Mouse (Mus musculus): Measurements from ENCODE around the gene Ms4a18. TPM values are rescaled to one million over a fixed set of nuclear protein-coding genes. Genes with fewer than 3 reads are reported as not detected.

The Ms4a18 gene
- polyA plus RNA-seq, 1 experiment from 2014 or later: not detected

DNA sequence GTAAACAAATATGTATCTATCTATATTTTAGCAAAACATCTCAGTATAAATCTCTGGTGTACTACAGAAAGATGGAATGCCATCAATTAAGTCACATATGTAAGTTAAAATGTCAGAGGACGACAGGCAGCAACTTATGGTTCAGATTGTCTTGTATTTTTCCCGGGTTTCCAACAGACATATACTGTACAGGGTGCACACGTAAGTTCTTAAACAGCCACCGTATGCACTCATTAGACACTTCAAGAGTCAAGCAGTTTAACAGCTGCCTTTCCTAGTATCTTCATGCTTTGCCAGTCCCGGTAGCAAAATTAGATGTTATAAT, 26.8 kb upstream of the Ms4a18 start:
- no peak overlapping the region for H3K27ac ChIP-seq
- no peaks in the 10 kb centered on the region for H3K4me1 ChIP-seq
- no peaks in the 10 kb centered on the region for H3K9me3 ChIP-seq
- ATAC-seq (ENCODE audit: borderline replicate concordance, extremely low read depth, low FRiP score, low TSS enrichment): peak; percentile 72; the same call in 1 of the 2 replicates
- 7% methylated on average over 5 of the region's 5 CpGs for WGBS
- peak overlapping the region; percentile 32; the same call in 1 of the 2 replicates for H3K9ac ChIP-seq
- peak overlapping the region; percentile 38 for H3K4me3 ChIP-seq
- H3K36me3 ChIP-seq: no peaks in the 10 kb centered on the region
- H3K27me3 ChIP-seq: no peaks in the 10 kb centered on the region
- peak overlapping the region; percentile 63 for H3K4me2 ChIP-seq

DNA sequence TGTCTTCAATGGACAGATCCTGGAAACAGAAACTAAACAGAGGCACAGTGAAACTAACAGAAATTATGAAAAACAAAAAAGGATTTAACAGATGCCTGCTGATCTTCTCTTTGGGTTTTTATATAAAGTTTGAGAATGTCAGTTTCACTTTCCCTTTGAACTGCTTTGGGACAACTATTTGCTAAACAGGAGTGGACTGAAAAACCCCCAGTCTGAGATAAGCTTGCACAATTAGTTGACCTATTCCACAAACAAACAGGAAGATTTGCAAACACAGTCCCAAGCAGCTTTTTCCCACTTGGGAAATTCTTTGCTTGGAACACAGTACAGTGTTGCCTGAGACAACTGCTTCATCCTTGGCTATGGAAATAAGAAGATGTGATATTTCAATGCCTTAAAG, 19.7 kb upstream of the Ms4a18 start:
- Histone ChIP-seq H3K9me3 (no peaks in the 10 kb centered on the region), H3K9ac (no peak overlapping the region), H3K4me1 (no peaks in the 10 kb centered on the region), H3K4me2 (no peak overlapping the region), H3K27ac (no peak overlapping the region), H3K27me3 (no peaks in the 10 kb centered on the region), H3K36me3 (no peaks in the 10 kb centered on the region), H3K4me3 (no peak overlapping the region)
- ATAC-seq (ENCODE audit: borderline replicate concordance, extremely low read depth, low FRiP score, low TSS enrichment): no peak

DNA sequence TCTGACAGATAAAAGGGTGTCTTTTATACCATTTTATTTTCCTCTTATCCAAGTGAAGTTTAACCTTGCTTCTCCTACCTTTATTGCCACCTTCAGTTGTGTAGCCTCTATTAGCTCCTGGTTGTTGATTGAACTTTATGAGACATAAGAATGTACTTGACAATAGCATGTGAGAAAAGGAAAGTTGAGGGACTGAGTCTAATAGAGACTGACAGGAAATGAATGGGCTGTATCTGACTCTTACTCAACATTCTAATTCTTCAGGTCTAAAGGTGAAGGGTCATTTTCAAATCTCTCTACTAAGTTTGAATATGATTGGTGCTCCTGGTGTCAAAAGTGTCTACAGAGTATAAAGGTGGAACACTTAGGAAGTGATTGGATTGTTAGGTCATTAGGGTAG, 4.6 kb upstream of the Ms4a18 start:
- no peak overlapping the region for H3K27ac ChIP-seq
- no peak overlapping the region for H3K9ac ChIP-seq
- H3K4me2 ChIP-seq: no peak overlapping the region
- H3K27me3 ChIP-seq: no peaks in the 10 kb centered on the region
- ATAC-seq (ENCODE audit: borderline replicate concordance, extremely low read depth, low FRiP score, low TSS enrichment): no peak
- H3K4me1 ChIP-seq: no peaks in the 10 kb centered on the region
- no peaks in the 10 kb centered on the region for H3K36me3 ChIP-seq
- H3K9me3 ChIP-seq: no peaks in the 10 kb centered on the region
- H3K4me3 ChIP-seq: no peak overlapping the region

DNA sequence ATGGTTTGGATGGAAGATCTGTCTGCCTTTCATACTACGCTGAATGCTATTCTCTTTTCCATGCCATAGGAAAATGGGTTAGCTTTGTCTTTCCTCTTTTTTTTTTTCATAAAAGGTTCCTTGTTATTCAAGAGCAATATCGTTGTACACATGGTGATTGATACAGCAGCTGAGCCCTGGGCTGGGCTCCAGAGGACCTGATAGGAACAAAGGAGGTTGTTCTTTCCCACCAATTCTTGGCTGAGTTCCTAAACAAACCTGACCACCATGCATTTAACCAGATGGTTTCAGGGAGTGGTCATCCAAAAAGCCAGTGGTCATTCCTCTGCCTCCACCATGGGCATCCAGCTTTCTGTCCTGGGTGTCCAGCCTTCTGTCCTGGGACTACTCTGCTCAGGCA, 580 bp downstream of the Ms4a18 start:
- no peak overlapping the region for H3K9ac ChIP-seq
- ATAC-seq (ENCODE audit: borderline replicate concordance, extremely low read depth, low FRiP score, low TSS enrichment): no peak
- H3K36me3 ChIP-seq: no peaks in the 10 kb centered on the region
- no peaks in the 10 kb centered on the region for H3K4me1 ChIP-seq
- H3K27ac ChIP-seq: no peak overlapping the region
- H3K4me3 ChIP-seq: no peak overlapping the region
- H3K4me2 ChIP-seq: no peak overlapping the region
- no peaks in the 10 kb centered on the region for H3K27me3 ChIP-seq
- no peaks in the 10 kb centered on the region for H3K9me3 ChIP-seq
- WGBS: 73% methylated on average over 2 of the region's 2 CpGs

- Histone ChIP-seq H3K36me3 (no peaks in the 10 kb centered on the region), H3K4me3 (no peak overlapping the region), H3K4me2 (no peak overlapping the region), H3K9ac (no peak overlapping the region), H3K27ac (no peak overlapping the region), H3K4me1 (no peaks in the 10 kb centered on the region), H3K27me3 (no peaks in the 10 kb centered on the region), H3K9me3 (no peaks in the 10 kb centered on the region)
- no peak for ATAC-seq (ENCODE audit: borderline replicate concordance, extremely low read depth, low FRiP score, low TSS enrichment)
- WGBS: 84% methylated on average over 1 of the region's 1 CpGs
Measured at GRCm38 (mm10) chr19:11015998-11016397, 1.8 kb downstream of the Ms4a18 start.

DNA sequence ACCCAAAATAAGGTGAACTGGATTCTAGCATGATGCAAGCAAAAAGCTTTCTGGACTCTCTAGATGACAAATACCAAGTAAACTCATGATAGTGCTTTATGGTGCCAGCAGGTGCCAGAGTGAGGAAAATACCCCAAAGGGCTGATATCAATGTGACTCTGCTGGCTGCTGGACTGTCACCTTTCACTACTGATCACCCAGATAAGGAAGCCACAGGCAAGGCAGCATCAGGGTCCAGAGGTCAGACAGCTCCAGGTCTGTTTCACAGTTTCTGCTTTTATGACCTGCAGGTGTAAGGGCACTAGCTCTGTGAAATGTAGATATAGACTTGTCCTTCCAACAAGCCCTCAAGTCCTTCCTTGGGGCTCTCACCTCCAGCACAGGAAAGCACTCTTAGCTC, 2.4 kb downstream of the Ms4a18 start:
- Histone ChIP-seq H3K4me1 (no peaks in the 10 kb centered on the region), H3K9ac (no peak overlapping the region), H3K36me3 (no peaks in the 10 kb centered on the region), H3K4me2 (no peak overlapping the region), H3K27ac (no peak overlapping the region), H3K27me3 (no peaks in the 10 kb centered on the region), H3K4me3 (no peak overlapping the region), H3K9me3 (no peaks in the 10 kb centered on the region)
- ATAC-seq (ENCODE audit: borderline replicate concordance, extremely low read depth, low FRiP score, low TSS enrichment): no peak

DNA sequence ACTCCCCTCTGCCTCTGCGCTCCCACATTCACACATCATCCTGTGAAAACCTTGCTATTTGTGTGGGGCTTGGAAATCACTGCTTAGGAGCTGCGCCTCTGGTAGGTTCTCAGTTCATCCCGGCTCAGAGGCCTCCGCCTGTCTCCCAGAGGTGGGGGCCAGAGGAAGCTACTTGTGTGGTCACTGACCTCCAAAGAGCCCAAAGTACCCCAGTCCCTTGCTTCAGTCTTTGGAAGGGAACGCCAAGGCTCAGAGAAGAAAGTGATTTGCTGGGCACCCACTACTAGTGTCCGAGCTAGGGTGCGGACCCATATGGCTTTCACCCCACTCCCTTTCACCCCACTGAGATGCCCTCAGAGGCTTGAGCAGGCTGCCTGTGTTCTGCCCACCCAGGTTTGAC, 24.7 kb downstream of the Ms4a18 start, which contains the start of gene Ms4a15:
TSS of gene Ms4a15 (minus strand) at position 101 of the 400 bp plus-strand sequence.
- no peak for ATAC-seq (ENCODE audit: borderline replicate concordance, extremely low read depth, low FRiP score, low TSS enrichment)
- H3K4me2 ChIP-seq: no peak within 1 kb of the TSS
- H3K9me3 ChIP-seq: no peaks in the 10 kb centered on the region
- WGBS: 79% methylated on average over 7 of the region's 7 CpGs
- H3K4me1 ChIP-seq: no peaks in the 10 kb centered on the region
- no peak within 1 kb of the TSS for H3K9ac ChIP-seq
- H3K27me3 ChIP-seq: no peaks in the 10 kb centered on the region
- no peak within 1 kb of the TSS for H3K27ac ChIP-seq
- H3K4me3 ChIP-seq: no peak within 1 kb of the TSS
- no peaks in the 10 kb centered on the region for H3K36me3 ChIP-seq

DNA sequence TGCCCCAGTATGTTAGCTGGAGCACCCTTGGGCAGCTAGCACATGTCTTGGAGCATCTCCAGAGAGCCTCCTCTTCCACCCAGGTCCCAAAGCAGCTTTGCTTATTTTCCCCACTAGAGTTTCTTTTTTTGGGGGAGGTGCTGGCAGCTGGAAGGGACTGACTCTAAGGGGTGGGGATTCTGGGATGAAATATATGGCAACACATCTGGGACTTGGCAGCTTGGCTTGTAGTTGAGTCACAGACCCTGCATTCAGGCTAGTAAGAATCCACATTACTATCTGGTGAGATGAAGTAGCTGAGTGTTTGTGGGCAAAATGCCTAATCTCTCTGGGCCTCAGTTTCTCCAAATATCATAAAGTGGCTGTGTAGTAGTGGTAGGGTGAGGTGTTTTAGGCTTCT, 25.9 kb downstream of the Ms4a18 start:
- Histone ChIP-seq H3K27me3 (no peaks in the 10 kb centered on the region), H3K4me2 (no peak overlapping the region), H3K27ac (no peak overlapping the region), H3K36me3 (no peaks in the 10 kb centered on the region), H3K9me3 (no peaks in the 10 kb centered on the region), H3K9ac (no peak overlapping the region), H3K4me3 (no peak overlapping the region), H3K4me1 (no peaks in the 10 kb centered on the region)
- no peak; the same call in 1 of the 2 replicates for ATAC-seq (ENCODE audit: borderline replicate concordance, extremely low read depth, low FRiP score, low TSS enrichment)

DNA sequence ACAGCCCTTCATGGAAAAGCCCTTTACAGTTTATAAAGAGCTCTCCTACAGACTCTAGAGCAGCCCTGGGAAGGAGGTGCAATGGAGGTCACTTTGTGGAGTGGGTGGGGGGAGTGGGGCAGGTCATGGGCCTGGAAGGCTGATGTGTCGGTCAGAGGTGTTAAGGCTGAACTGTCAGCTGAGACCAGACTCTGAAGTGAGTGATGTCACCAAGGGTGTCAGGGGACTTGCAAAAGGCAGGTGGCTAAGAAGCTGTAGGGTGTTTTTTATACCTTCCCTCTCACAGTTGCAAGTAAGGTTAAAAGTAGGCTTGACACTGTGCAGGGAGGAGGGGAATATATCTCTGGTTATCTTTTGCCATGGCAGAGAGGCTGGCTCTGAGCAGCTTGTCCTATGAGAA, 27.1 kb downstream of the Ms4a18 start:
- Histone ChIP-seq H3K27ac (no peak overlapping the region), H3K36me3 (no peaks in the 10 kb centered on the region), H3K4me2 (no peak overlapping the region), H3K9ac (no peak overlapping the region), H3K4me3 (no peak overlapping the region), H3K27me3 (no peaks in the 10 kb centered on the region), H3K4me1 (no peaks in the 10 kb centered on the region), H3K9me3 (no peaks in the 10 kb centered on the region)
- WGBS: 13% methylated on average over 1 of the region's 1 CpGs
- ATAC-seq (ENCODE audit: borderline replicate concordance, extremely low read depth, low FRiP score, low TSS enrichment): no peak

DNA sequence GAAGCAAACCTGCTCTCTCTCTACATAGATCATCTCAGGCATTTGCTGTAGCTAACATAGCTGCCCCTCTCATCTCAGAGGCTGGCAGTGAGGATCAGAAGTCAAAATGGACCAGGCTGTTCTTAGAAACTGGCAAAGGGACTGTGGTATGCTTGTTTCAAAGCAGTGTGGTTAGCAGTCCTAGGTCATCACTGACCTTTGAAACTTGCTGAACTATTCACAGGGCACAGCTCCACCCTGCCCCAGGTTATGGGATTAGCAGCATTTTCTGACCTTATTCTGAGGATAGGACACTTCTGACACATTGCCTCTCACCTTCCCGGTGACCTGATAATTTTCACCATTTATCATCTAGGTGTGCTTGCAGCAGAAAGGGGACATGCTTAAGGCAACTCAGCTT, 29.3 kb downstream of the Ms4a18 start:
- Histone ChIP-seq H3K9me3 (no peaks in the 10 kb centered on the region), H3K4me2 (no peak overlapping the region), H3K27ac (no peak overlapping the region), H3K4me3 (no peak overlapping the region), H3K9ac (no peak overlapping the region), H3K36me3 (no peaks in the 10 kb centered on the region), H3K27me3 (no peaks in the 10 kb centered on the region), H3K4me1 (no peaks in the 10 kb centered on the region)
- no peak for ATAC-seq (ENCODE audit: borderline replicate concordance, extremely low read depth, low FRiP score, low TSS enrichment)
- WGBS: 81% methylated on average over 1 of the region's 1 CpGs

- H3K9ac ChIP-seq: no peak overlapping the region
- no peak overlapping the region for H3K4me3 ChIP-seq
- no peak overlapping the region for H3K27ac ChIP-seq
- H3K4me1 ChIP-seq: no peaks in the 10 kb centered on the region
- H3K4me2 ChIP-seq: no peak overlapping the region
- no peak for ATAC-seq (ENCODE audit: borderline replicate concordance, extremely low read depth, low FRiP score, low TSS enrichment)
- no peaks in the 10 kb centered on the region for H3K9me3 ChIP-seq
- H3K27me3 ChIP-seq: no peaks in the 10 kb centered on the region
- H3K36me3 ChIP-seq: no peaks in the 10 kb centered on the region
- 82% methylated on average over 4 of the region's 4 CpGs for WGBS
Measured at GRCm38 (mm10) chr19:10985889-10986288, 31.9 kb downstream of the Ms4a18 start.

DNA sequence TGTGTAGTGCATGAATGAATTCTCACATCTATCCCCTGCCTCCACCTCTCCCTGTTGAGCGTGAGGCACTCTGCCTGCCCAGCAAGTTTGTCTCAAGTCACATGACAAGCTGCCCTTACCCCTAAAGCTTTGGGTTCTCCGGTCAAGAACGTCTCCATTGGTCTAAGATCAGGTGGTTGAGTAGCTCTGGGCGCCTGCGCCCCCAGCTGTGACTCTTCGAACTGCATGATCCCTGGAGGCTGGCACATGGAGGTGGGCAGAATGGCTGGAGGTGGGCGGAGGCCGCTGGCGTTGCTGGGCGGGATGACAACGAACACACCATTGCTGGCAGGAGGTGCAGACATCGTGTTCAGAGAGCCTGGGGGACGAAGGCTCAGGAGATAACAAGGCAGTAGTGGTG, 33.3 kb downstream of the Ms4a18 start:
- 67% methylated on average over 13 of the region's 13 CpGs for WGBS
- H3K36me3 ChIP-seq: no peaks in the 10 kb centered on the region
- H3K4me1 ChIP-seq: 0 out of 2 replicates have a peak, but pooled peaks cover 2% of the 10 kb centered on the region
- no peak overlapping the region; the same call in 1 of the 2 replicates for H3K9ac ChIP-seq
- no peak overlapping the region for H3K4me2 ChIP-seq
- no peaks in the 10 kb centered on the region for H3K9me3 ChIP-seq
- ATAC-seq (ENCODE audit: borderline replicate concordance, extremely low read depth, low FRiP score, low TSS enrichment): no peak
- no peak overlapping the region for H3K27ac ChIP-seq
- no peak overlapping the region for H3K4me3 ChIP-seq
- H3K27me3 ChIP-seq: no peaks in the 10 kb centered on the region

GRCm38 (mm10) chr19:10983146-10983545, 34.7 kb downstream of the Ms4a18 start:
- H3K9ac ChIP-seq: no peak overlapping the region
- H3K4me1 ChIP-seq: 0 out of 2 replicates have a peak, but pooled peaks cover 5% of the 10 kb centered on the region
- ATAC-seq (ENCODE audit: borderline replicate concordance, extremely low read depth, low FRiP score, low TSS enrichment): no peak
- no peak overlapping the region for H3K27ac ChIP-seq
- no peak overlapping the region for H3K4me2 ChIP-seq
- no peak overlapping the region for H3K4me3 ChIP-seq
- no peaks in the 10 kb centered on the region for H3K9me3 ChIP-seq
- 22% methylated on average over 14 of the region's 14 CpGs for WGBS
- no peaks in the 10 kb centered on the region for H3K27me3 ChIP-seq
- H3K36me3 ChIP-seq: no peaks in the 10 kb centered on the region

Measured in lung, embryonic 15.5 days (tissue).